Mouse (Mus musculus): Measurements from ENCODE around the gene Gm34653. TPM values are rescaled to one million over a fixed set of nuclear protein-coding genes. Genes with fewer than 3 reads are reported as not detected.

Gm34653 gene
- total and polyA plus RNA-seq, 3 experiments = not detected

- no peaks in the 10 kb centered on the region for H3K9me3 ChIP-seq (replicated peaks; ENCODE audit: low read length)
- DNase-seq (ENCODE audit: extremely low read depth) = peak; percentile 92
- peak within 1 kb of the TSS; percentile 74 for H3K9ac ChIP-seq (ENCODE audit: insufficient read depth, low read depth)
- H3K79me2 ChIP-seq (replicated peaks; ENCODE audit: control insufficient read depth, extremely low read depth, insufficient read depth, poor library complexity, severe bottlenecking) = peaks cover 20% of the 10 kb centered on the region
- TF ChIP-seq ZC3H11A (IDR thresholded peaks at IDR 0.05; ENCODE audit: low read depth, low read length) = no peak
- TF ChIP-seq RAD21 (IDR thresholded peaks at IDR 0.05; ENCODE audit: low read depth, low read length) = no peak
- TF ChIP-seq BHLHE40 (IDR thresholded peaks at IDR 0.05; ENCODE audit: low read depth, low read length) = peak; percentile 93
- TF ChIP-seq ZNF384 (IDR thresholded peaks at IDR 0.05; ENCODE audit: low read depth, low read length) = no peak
- peak; percentile 84 for TF ChIP-seq POLR2A (IDR thresholded peaks at IDR 0.05; ENCODE audit: low read depth, low read length)
- no peak for TF ChIP-seq SMC3 (IDR thresholded peaks at IDR 0.05; ENCODE audit: low read depth, low read length)
- TF ChIP-seq NRF1 (IDR thresholded peaks at IDR 0.05; ENCODE audit: low read depth, low read length) = 0 out of 2 replicates have a peak, but pooled peaks have one; percentile 27
- TF ChIP-seq ELF1 (IDR thresholded peaks at IDR 0.05; ENCODE audit: low read depth, low read length) = peak; percentile 96
- 0 out of 2 replicates have a peak, but pooled peaks have one; percentile 10 for TF ChIP-seq RCOR1 (conservative IDR thresholded peaks at IDR 0.05; ENCODE audit: low read depth, low read length)
- no peak for TF ChIP-seq CHD1 (IDR thresholded peaks at IDR 0.05; ENCODE audit: low read depth, low read length)
- TF ChIP-seq PAX5 (IDR thresholded peaks at IDR 0.05; ENCODE audit: low read length) = no peak
- peak; percentile 88 for TF ChIP-seq ZMIZ1 (IDR thresholded peaks at IDR 0.05; ENCODE audit: low read depth, low read length)
- TF ChIP-seq MEF2A (IDR thresholded peaks at IDR 0.05; ENCODE audit: borderline replicate concordance, low read depth, low read length) = peak; percentile 55; the same call in 1 of the 2 replicates
- peak; percentile 82 for TF ChIP-seq TCF12 (IDR thresholded peaks at IDR 0.05; ENCODE audit: low read depth, low read length)
- TF ChIP-seq SIN3A (IDR thresholded peaks at IDR 0.05; ENCODE audit: low read length) = peak; percentile 87
- TF ChIP-seq E2F4 (IDR thresholded peaks at IDR 0.05; ENCODE audit: insufficient replicate concordance, low read depth, low read length) = 0 out of 2 replicates have a peak, but pooled peaks have one; percentile 59
- TF ChIP-seq MAX (IDR thresholded peaks at IDR 0.05; ENCODE audit: low read length) = peak; percentile 28; the same call in 1 of the 2 replicates
- TF ChIP-seq GABPA (IDR thresholded peaks at IDR 0.05; ENCODE audit: insufficient replicate concordance, low read depth, low read length) = no peak
- TF ChIP-seq IRF4 (IDR thresholded peaks at IDR 0.05; ENCODE audit: low read depth, low read length) = peak; percentile 47; the same call in 1 of the 2 replicates
- 0 out of 2 replicates have a peak, but pooled peaks have one; percentile 47 for TF ChIP-seq KAT2A (IDR thresholded peaks at IDR 0.05; ENCODE audit: insufficient replicate concordance, low read length)
- no peak for TF ChIP-seq CTCF (conservative IDR thresholded peaks at IDR 0.05 in 1 of 2, IDR thresholded peaks at IDR 0.05 in 1 of 2; ENCODE audit: low read depth in 2 of 2, low read length in 2 of 2)
- 0 out of 2 replicates have a peak, but pooled peaks have one; percentile 15 for TF ChIP-seq ETS1 (conservative IDR thresholded peaks at IDR 0.05; ENCODE audit: low read depth, low read length)
- no peak for TF ChIP-seq POLR2AphosphoS2 (IDR thresholded peaks at IDR 0.05; ENCODE audit: low read depth, low read length)
- peak; percentile 78; the same call in 1 of the 2 replicates for TF ChIP-seq NELFE (IDR thresholded peaks at IDR 0.05; ENCODE audit: low read depth, low read length)
- TF ChIP-seq TBP (conservative IDR thresholded peaks at IDR 0.05; ENCODE audit: low read depth, low read length) = 0 out of 2 replicates have a peak, but pooled peaks have one; percentile 42
- TF ChIP-seq MXI1 (IDR thresholded peaks at IDR 0.05; ENCODE audit: low read depth, low read length) = peak; percentile 64
- peak; percentile 70 for TF ChIP-seq HCFC1 (IDR thresholded peaks at IDR 0.05; ENCODE audit: low read depth, low read length)
- peak within 1 kb of the TSS; percentile 93 for H3K4me2 ChIP-seq (ENCODE audit: insufficient read depth, low read depth, poor library complexity, severe bottlenecking)
- in situ Hi-C loops (cut with MboI; ENCODE audit: low pct_ligation_motif_present, low pct_unique_long_range_greater_than_20kb, low sequenced_read_pairs) (loop anchor here (10.0 to 25.0 kb wide), 2 partner anchors 165 to 313 kb away; partner anchors contain the start of genes AI182371, Cntrl and Traf1), dilution Hi-C loops (cut with MboI; ENCODE audit: extremely low pct_ligation_motif_present, extremely low pct_unique_long_range_greater_than_20kb, low sequenced_read_pairs) (no loop called here)
- H3K4me1 ChIP-seq (ENCODE audit: control insufficient read depth in 1 of 2, insufficient read depth in 2 of 2) = peaks cover 0 to 30% of the 10 kb centered on the region in 2 experiments; a peak in 3 of 4 replicates
- H3K36me3 ChIP-seq (replicated peaks in 1 of 2; ENCODE audit: control insufficient read depth in 1 of 2, insufficient read depth in 1 of 2, low read length in 1 of 2) = peaks cover 16 to 33% of the 10 kb centered on the region in 2 experiments
- H3K27me3 ChIP-seq (replicated peaks) = no peaks in the 10 kb centered on the region
- peak within 1 kb of the TSS; percentile 43; the same call in 1 of the 2 replicates for H3K27ac ChIP-seq (ENCODE audit: insufficient read depth, low read depth)
- H3K4me3 ChIP-seq (replicated peaks in 1 of 3; ENCODE audit: low read depth in 2 of 3, low read length in 2 of 3, poor library complexity in 1 of 3) = peak within 1 kb of the TSS; percentile 61 to 87 (median 75)
These were observed 33.2 kb upstream of the Gm34653 start, which contains the start of gene Rabepk for GRCm38 (mm10) chr2:34799357-34800256. Gene Rabepk, minus strand, starts transcription at chr2:34799912.
